Mouse (Mus musculus) effector memory CD4-positive, alpha-beta T cell, adult 7 months (primary cell): Measurements from ENCODE around the gene Pfn2. TPM values are rescaled to one million over a fixed set of nuclear protein-coding genes. Genes with fewer than 3 reads are reported as not detected.

ENCODE experiments used
- polyA plus RNA-seq: library from polyadenylated mRNA; unstranded; fragments of 100-300 nt; shearing (Covaris generic); gene quantifications from one replicate; pipeline ENCODE4 v1.2.1, GENCODE M21; 2017

Pfn2 gene
- 5.5 TPM for polyA plus RNA-seq

GRCm38 (mm10) chr3:57847760-57848185, at the start of gene Pfn2:
Gene Pfn2, minus strand, starts transcription at chr3:57848079.

Other genes starting within 250 kb of the Pfn2 start
- gene Commd2, start 196.4 kb downstream of the Pfn2 start, polyA plus RNA-seq: 27.2 TPM
- 0.51 TPM for gene Ankub1, start 155.3 kb downstream of the Pfn2 start, polyA plus RNA-seq
- gene Rnf13, start 112.0 kb downstream of the Pfn2 start, polyA plus RNA-seq: 53.8 TPM